Mouse (Mus musculus): ENCODE data around the gene Bpifa5.

Gene Bpifa5

GRCm38 (mm10) chr2:154209112-154209511 lies 46.7 kb downstream of the Bpifa5 start:
- DNase-seq: no peak

GRCm38 (mm10) chr2:154211121-154211520 lies 48.7 kb downstream of the Bpifa5 start:
- no peak for DNase-seq

GRCm38 (mm10) chr2:154211881-154212280 lies 49.5 kb downstream of the Bpifa5 start:
- no peak for DNase-seq

GRCm38 (mm10) chr2:154215191-154215590 lies 52.8 kb downstream of the Bpifa5 start:
- DNase-seq: peak; percentile 68 to 83
